Mouse (Mus musculus) megakaryocyte progenitor cell, adult 5-6 weeks (primary cell): ENCODE measurements at regions not wholly inside any gene's neighbourhood (a gene's known extent, or its start where the extent isn't known, plus 50 kb on each side); places are given as distances from the start of the nearest gene placed in this dataset.

Experiments used
- ATAC-seq: replicated peaks from 2 replicates; pipeline ENCODE4 v1.8.0; 2016; ENCODE audit warnings: mild to moderate bottlenecking, moderate TSS enrichment, inconsistent platforms; ENCODE audit not compliant: poor library complexity

- no peak for ATAC-seq
Observed at GRCm38 (mm10) chr1:154255971-154256370, 55.0 kb downstream of the Zfp648 start.

- peak; percentile 88 for ATAC-seq
Observed at GRCm38 (mm10) chr1:154256811-154257210, 55.8 kb downstream of the Zfp648 start.

GRCm38 (mm10) chr1:154258511-154258910, 57.5 kb downstream of the Zfp648 start:
- ATAC-seq: peak; percentile 50

- ATAC-seq: no peak; the same call in 1 of the 2 replicates
Observed at GRCm38 (mm10) chr1:154260393-154260792, 59.4 kb downstream of the Zfp648 start.

GRCm38 (mm10) chr1:154281438-154281837, 80.5 kb downstream of the Zfp648 start:
- ATAC-seq: peak; percentile 96

GRCm38 (mm10) chr1:154286080-154286479, 85.1 kb downstream of the Zfp648 start:
- no peak for ATAC-seq

- ATAC-seq: no peak
Observed at GRCm38 (mm10) chr1:154292729-154293128, 91.7 kb downstream of the Zfp648 start.

- no peak for ATAC-seq
Observed at GRCm38 (mm10) chr1:154296080-154296479, 95.1 kb downstream of the Zfp648 start.

- ATAC-seq: no peak
Observed at GRCm38 (mm10) chr1:154299866-154300265, 98.9 kb downstream of the Zfp648 start.

- ATAC-seq: no peak
Observed at GRCm38 (mm10) chr1:154309650-154310049, 108.7 kb downstream of the Zfp648 start.
